Mouse (Mus musculus) cerebellum, adult 9-11 months (tissue): Measurements from ENCODE around the gene Sfi1.
"Not testable (repeated sequence)": the region's sequence is repeated elsewhere in the genome, so short reads cannot be mapped to it uniquely, and the experiment has no call there.

Experiments
- DNase-seq: peaks from one replicate; pipeline ENCODE4 v3.0.0; 2022

Gene Sfi1

GRCm38 (mm10) chr11:3172526-3172925, 20.7 kb downstream of the Sfi1 start:
- DNase-seq = not testable (repeated sequence)

GRCm38 (mm10) chr11:3171931-3172330, 21.3 kb downstream of the Sfi1 start:
- DNase-seq = not testable (repeated sequence)

GRCm38 (mm10) chr11:3169042-3169441, 24.2 kb downstream of the Sfi1 start:
- not testable (repeated sequence) for DNase-seq

GRCm38 (mm10) chr11:3167571-3168001, 25.7 kb downstream of the Sfi1 start:
- not testable (repeated sequence) for DNase-seq

GRCm38 (mm10) chr11:3167129-3167528, 26.1 kb downstream of the Sfi1 start:
- DNase-seq = not testable (repeated sequence)

GRCm38 (mm10) chr11:3166321-3166720, 26.9 kb downstream of the Sfi1 start:
- not testable (repeated sequence) for DNase-seq

- not testable (repeated sequence) for DNase-seq
Measured at GRCm38 (mm10) chr11:3165210-3165782, 28.0 kb downstream of the Sfi1 start.

- DNase-seq = not testable (repeated sequence)
Measured at GRCm38 (mm10) chr11:3163661-3164060, 29.6 kb downstream of the Sfi1 start.

- DNase-seq = not testable (repeated sequence)
Measured at GRCm38 (mm10) chr11:3163122-3163521, 30.1 kb downstream of the Sfi1 start.

- peak; percentile 56 for DNase-seq
Measured at GRCm38 (mm10) chr11:3162236-3162897, 30.9 kb downstream of the Sfi1 start.

GRCm38 (mm10) chr11:3161370-3161769, 31.9 kb downstream of the Sfi1 start:
- DNase-seq = peak; percentile 54

GRCm38 (mm10) chr11:3158800-3159199, 34.5 kb downstream of the Sfi1 start:
- not testable (repeated sequence) for DNase-seq

- not testable (repeated sequence) for DNase-seq
Measured at GRCm38 (mm10) chr11:3157996-3158395, 35.3 kb downstream of the Sfi1 start.

- not testable (repeated sequence) for DNase-seq
Measured at GRCm38 (mm10) chr11:3156991-3157390, 36.3 kb downstream of the Sfi1 start.

- DNase-seq = peak; percentile 57
Measured at GRCm38 (mm10) chr11:3153666-3154397, 39.4 kb downstream of the Sfi1 start.

- not testable (repeated sequence) for DNase-seq
Measured at GRCm38 (mm10) chr11:3151358-3151757, 41.9 kb downstream of the Sfi1 start.

- not testable (repeated sequence) for DNase-seq
Measured at GRCm38 (mm10) chr11:3150677-3151003, 42.6 kb downstream of the Sfi1 start.

- peak; percentile 41 for DNase-seq
Measured at GRCm38 (mm10) chr11:3150003-3150676, 43.1 kb downstream of the Sfi1 start.

- DNase-seq = not testable (repeated sequence)
Measured at GRCm38 (mm10) chr11:3149471-3149870, 43.8 kb downstream of the Sfi1 start.

GRCm38 (mm10) chr11:3146806-3147205, 46.5 kb downstream of the Sfi1 start:
- not testable (repeated sequence) for DNase-seq

GRCm38 (mm10) chr11:3145359-3146165, 47.7 kb downstream of the Sfi1 start:
- not testable (repeated sequence) for DNase-seq

GRCm38 (mm10) chr11:3143984-3144383, 49.3 kb downstream of the Sfi1 start:
- peak; percentile 54 for DNase-seq
